Mouse (Mus musculus): ENCODE data around the gene Nif3l1. TPM values are rescaled to one million over a fixed set of nuclear protein-coding genes. Genes with fewer than 3 reads are reported as not detected.
A peak's percentile ranks its signal among the peaks of the same experiment; 100 is the strongest.

The Nif3l1 gene
- polyA plus RNA-seq, 1 experiment from 2014 or later = 36.2 TPM

GRCm38 (mm10) chr1:58465561-58465960 lies 20.6 kb downstream of the Nif3l1 start:
- no peaks in the 10 kb centered on the region for H3K4me1 ChIP-seq (ENCODE audit: control insufficient read depth, insufficient read depth, low read length)
- H3K36me3 ChIP-seq (ENCODE audit: control insufficient read depth, insufficient read depth, low read length) = peaks cover 13% of the 10 kb centered on the region
- no peak for ATAC-seq (ENCODE audit: insufficient read depth, low FRiP score)
- no peak overlapping the region for H3K4me2 ChIP-seq (ENCODE audit: low read depth, low read length)
- no peaks in the 10 kb centered on the region for H3K9me3 ChIP-seq (replicated peaks; ENCODE audit: control insufficient read depth, low read length)
- H3K27me3 ChIP-seq (ENCODE audit: control insufficient read depth, insufficient read depth, low read length) = no peaks in the 10 kb centered on the region
- no peak overlapping the region for H3K9ac ChIP-seq (ENCODE audit: low read length)
- H3K4me3 ChIP-seq (replicated peaks; ENCODE audit: low read length) = no peak overlapping the region
- no peak overlapping the region for H3K27ac ChIP-seq (ENCODE audit: low read length)
- WGBS = 86% methylated on average over 4 of the region's 4 CpGs

GRCm38 (mm10) chr1:58475662-58476061 lies 30.7 kb downstream of the Nif3l1 start:
- Histone ChIP-seq H3K27me3 (ENCODE audit: control insufficient read depth, insufficient read depth, low read length) (no peaks in the 10 kb centered on the region), H3K9me3 (replicated peaks; ENCODE audit: control insufficient read depth, low read length) (no peaks in the 10 kb centered on the region), H3K4me2 (ENCODE audit: low read depth, low read length) (no peak overlapping the region), H3K36me3 (ENCODE audit: control insufficient read depth, insufficient read depth, low read length) (peaks cover 18% of the 10 kb centered on the region), H3K9ac (ENCODE audit: low read length) (no peak overlapping the region), H3K4me3 (replicated peaks; ENCODE audit: low read length) (no peak overlapping the region), H3K27ac (ENCODE audit: low read length) (no peak overlapping the region), H3K4me1 (ENCODE audit: control insufficient read depth, insufficient read depth, low read length) (no peaks in the 10 kb centered on the region)
- ATAC-seq (ENCODE audit: insufficient read depth, low FRiP score) = no peak
- 94% methylated on average over 8 of the region's 8 CpGs for WGBS

GRCm38 (mm10) chr1:58482647-58483046 lies 37.7 kb downstream of the Nif3l1 start:
- Histone ChIP-seq H3K9me3 (replicated peaks; ENCODE audit: control insufficient read depth, low read length) (no peaks in the 10 kb centered on the region), H3K4me2 (ENCODE audit: low read depth, low read length) (no peak overlapping the region), H3K4me1 (ENCODE audit: control insufficient read depth, insufficient read depth, low read length) (no peaks in the 10 kb centered on the region), H3K36me3 (ENCODE audit: control insufficient read depth, insufficient read depth, low read length) (peaks cover 8% of the 10 kb centered on the region), H3K27ac (ENCODE audit: low read length) (no peak overlapping the region), H3K9ac (ENCODE audit: low read length) (no peak overlapping the region), H3K4me3 (replicated peaks; ENCODE audit: low read length) (no peak overlapping the region), H3K27me3 (ENCODE audit: control insufficient read depth, insufficient read depth, low read length) (no peaks in the 10 kb centered on the region)
- ATAC-seq (ENCODE audit: insufficient read depth, low FRiP score) = no peak
- 91% methylated on average over 4 of the region's 4 CpGs for WGBS

- Histone ChIP-seq H3K27me3 (ENCODE audit: control insufficient read depth, insufficient read depth, low read length) (no peaks in the 10 kb centered on the region), H3K4me1 (ENCODE audit: control insufficient read depth, insufficient read depth, low read length) (no peaks in the 10 kb centered on the region), H3K9ac (ENCODE audit: low read length) (no peak overlapping the region), H3K27ac (ENCODE audit: low read length) (no peak overlapping the region), H3K4me3 (replicated peaks; ENCODE audit: low read length) (no peak overlapping the region), H3K36me3 (ENCODE audit: control insufficient read depth, insufficient read depth, low read length) (peaks cover 30% of the 10 kb centered on the region), H3K9me3 (replicated peaks; ENCODE audit: control insufficient read depth, low read length) (no peaks in the 10 kb centered on the region), H3K4me2 (ENCODE audit: low read depth, low read length) (no peak overlapping the region)
- WGBS = 93% methylated on average over 6 of the region's 6 CpGs
- ATAC-seq (ENCODE audit: insufficient read depth, low FRiP score) = no peak
Measured at GRCm38 (mm10) chr1:58495603-58496002, 50.7 kb downstream of the Nif3l1 start.

- Histone ChIP-seq H3K9ac (ENCODE audit: low read length) (no peak overlapping the region), H3K4me1 (ENCODE audit: control insufficient read depth, insufficient read depth, low read length) (no peaks in the 10 kb centered on the region), H3K4me2 (ENCODE audit: low read depth, low read length) (no peak overlapping the region), H3K36me3 (ENCODE audit: control insufficient read depth, insufficient read depth, low read length) (peaks cover 14% of the 10 kb centered on the region), H3K9me3 (replicated peaks; ENCODE audit: control insufficient read depth, low read length) (no peaks in the 10 kb centered on the region), H3K4me3 (replicated peaks; ENCODE audit: low read length) (no peak overlapping the region), H3K27ac (ENCODE audit: low read length) (no peak overlapping the region), H3K27me3 (ENCODE audit: control insufficient read depth, insufficient read depth, low read length) (no peaks in the 10 kb centered on the region)
- ATAC-seq (ENCODE audit: insufficient read depth, low FRiP score) = no peak
- WGBS = 87% methylated on average over 4 of the region's 4 CpGs
Measured at GRCm38 (mm10) chr1:58497678-58498077, 52.7 kb downstream of the Nif3l1 start.

- Histone ChIP-seq H3K9me3 (replicated peaks; ENCODE audit: control insufficient read depth, low read length) (no peaks in the 10 kb centered on the region), H3K4me2 (ENCODE audit: low read depth, low read length) (no peak overlapping the region), H3K9ac (ENCODE audit: low read length) (no peak overlapping the region), H3K4me1 (ENCODE audit: control insufficient read depth, insufficient read depth, low read length) (peaks cover 5% of the 10 kb centered on the region; the same call in 1 of the 2 replicates), H3K36me3 (ENCODE audit: control insufficient read depth, insufficient read depth, low read length) (peaks cover 14% of the 10 kb centered on the region), H3K4me3 (replicated peaks; ENCODE audit: low read length) (no peak overlapping the region), H3K27ac (ENCODE audit: low read length) (no peak overlapping the region), H3K27me3 (ENCODE audit: control insufficient read depth, insufficient read depth, low read length) (no peaks in the 10 kb centered on the region)
- no peak for ATAC-seq (ENCODE audit: insufficient read depth, low FRiP score)
- 96% methylated on average over 1 of the region's 1 CpGs for WGBS
Measured at GRCm38 (mm10) chr1:58498758-58499157, 53.8 kb downstream of the Nif3l1 start.

- H3K4me3 ChIP-seq (replicated peaks; ENCODE audit: low read length) = peak overlapping the region; percentile 78; the same call in 1 of the 2 replicates
- no peak for ATAC-seq (ENCODE audit: insufficient read depth, low FRiP score)
- H3K4me2 ChIP-seq (ENCODE audit: low read depth, low read length) = 0 out of 2 replicates have a peak overlapping the region, but pooled peaks have one; percentile 83
Measured at GRCm38 (mm10) chr1:58503134-58503533, 58.2 kb downstream of the Nif3l1 start.

GRCm38 (mm10) chr1:58503793-58504370 lies 58.9 kb downstream of the Nif3l1 start:
- Histone ChIP-seq H3K27ac (ENCODE audit: low read length) (peak overlapping the region; percentile 64; the same call in 1 of the 2 replicates), H3K4me3 (replicated peaks; ENCODE audit: low read length) (peak overlapping the region; percentile 78), H3K4me2 (ENCODE audit: low read depth, low read length) (peak overlapping the region; percentile 83), H3K4me1 (ENCODE audit: control insufficient read depth, insufficient read depth, low read length) (peaks cover 13% of the 10 kb centered on the region), H3K9ac (ENCODE audit: low read length) (peak overlapping the region; percentile 85), H3K27me3 (ENCODE audit: control insufficient read depth, insufficient read depth, low read length) (no peaks in the 10 kb centered on the region), H3K9me3 (replicated peaks; ENCODE audit: control insufficient read depth, low read length) (peaks cover 24% of the 10 kb centered on the region), H3K36me3 (ENCODE audit: control insufficient read depth, insufficient read depth, low read length) (peaks cover 15% of the 10 kb centered on the region)
- no peak for ATAC-seq (ENCODE audit: insufficient read depth, low FRiP score)
- 23% methylated on average over 9 of the region's 9 CpGs for WGBS

More at GRCm38 (mm10) chr1:58503134-58503533, 58.2 kb downstream of the Nif3l1 start:
- peaks cover 19% of the 10 kb centered on the region for H3K9me3 ChIP-seq (replicated peaks; ENCODE audit: control insufficient read depth, low read length)
- no peak overlapping the region for H3K9ac ChIP-seq (ENCODE audit: low read length)
- no peaks in the 10 kb centered on the region for H3K27me3 ChIP-seq (ENCODE audit: control insufficient read depth, insufficient read depth, low read length)
- H3K36me3 ChIP-seq (ENCODE audit: control insufficient read depth, insufficient read depth, low read length) = peaks cover 15% of the 10 kb centered on the region
- H3K4me1 ChIP-seq (ENCODE audit: control insufficient read depth, insufficient read depth, low read length) = peaks cover 13% of the 10 kb centered on the region
- no peak overlapping the region for H3K27ac ChIP-seq (ENCODE audit: low read length)

- ATAC-seq (ENCODE audit: insufficient read depth, low FRiP score) = peak; percentile 100
- Histone ChIP-seq H3K4me1 (ENCODE audit: control insufficient read depth, insufficient read depth, low read length) (peaks cover 13% of the 10 kb centered on the region), H3K4me3 (replicated peaks; ENCODE audit: low read length) (peak within 1 kb of the TSS; percentile 78), H3K27ac (ENCODE audit: low read length) (peak within 1 kb of the TSS; percentile 64), H3K4me2 (ENCODE audit: low read depth, low read length) (peak within 1 kb of the TSS; percentile 83), H3K36me3 (ENCODE audit: control insufficient read depth, insufficient read depth, low read length) (peaks cover 6% of the 10 kb centered on the region; the same call in 1 of the 2 replicates), H3K27me3 (ENCODE audit: control insufficient read depth, insufficient read depth, low read length) (no peaks in the 10 kb centered on the region), H3K9ac (ENCODE audit: low read length) (peak within 1 kb of the TSS; percentile 85), H3K9me3 (replicated peaks; ENCODE audit: control insufficient read depth, low read length) (peaks cover 24% of the 10 kb centered on the region)
- WGBS = under 1% methylated on average over 64 of the region's 64 CpGs
Measured at GRCm38 (mm10) chr1:58504577-58505254, 59.8 kb downstream of the Nif3l1 start, which contains the start of gene Orc2. Orc2 (minus strand) TSS chr1:58505109.

All from stomach, embryonic 16.5 days (tissue).